Mouse (Mus musculus) olfactory bulb, adult 2 months (tissue): ENCODE results near the gene Trio.

Experiments used
- CTCF ChIP-seq: fragments of 200-500 bp; IDR thresholded peaks from 2 replicates; pipeline ENCODE4 v1.5.1; 2012; ENCODE audit warnings: low read depth, mild to moderate bottlenecking, low read length, moderate library complexity; ENCODE audit not compliant: insufficient read depth
- POLR2A ChIP-seq: fragments of 200-500 bp; IDR thresholded peaks from 2 replicates; pipeline ENCODE4 v1.6.1; 2012; ENCODE audit warnings: mild to moderate bottlenecking, low read depth, low read length, moderate library complexity; ENCODE audit not compliant: insufficient read depth

GRCm38 (mm10) chr15:27693235-27693634 is 332.4 kb downstream of the Trio start:
- TF ChIP-seq CTCF (no peak), POLR2A (no peak)
